Mouse (Mus musculus): ENCODE measurements at regions not wholly inside any gene's neighbourhood (a gene's known extent, or its start where the extent isn't known, plus 50 kb on each side); places are given as distances from the start of the nearest gene placed in this dataset.

DNA sequence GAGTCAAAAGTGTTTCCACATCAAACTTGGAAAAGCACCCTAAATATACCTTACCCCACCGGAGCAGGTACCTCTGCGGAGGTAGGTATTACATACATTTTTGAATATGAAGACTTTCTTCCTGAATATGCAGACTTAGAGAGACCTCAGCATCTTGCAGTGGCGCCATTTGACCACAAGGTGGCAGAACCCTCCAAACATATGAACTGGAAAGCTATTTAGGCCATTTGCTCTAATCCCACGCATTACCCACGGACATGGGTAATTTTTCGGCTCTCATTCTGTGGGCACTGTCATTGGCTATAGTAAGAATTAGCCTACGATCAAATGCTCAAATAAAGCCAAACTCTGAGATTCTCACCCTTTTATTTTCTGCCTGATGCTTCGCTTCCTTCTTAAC lies 1301.0 kb downstream of the Synb start:
- TF ChIP-seq HCFC1 (IDR thresholded peaks at IDR 0.05; ENCODE audit: borderline replicate concordance, insufficient read depth, low read length) (no peak), MAFK (IDR thresholded peaks at IDR 0.05; ENCODE audit: insufficient read depth, low read depth, low read length) (no peak), ZC3H11A (IDR thresholded peaks at IDR 0.05; ENCODE audit: borderline replicate concordance, low read depth, low read length) (peak; percentile 86)

Measured in ES-E14 (cell line).